In genomic region chr5:109551041-109551765, GRCm38 (mm10) we compare ENCODE assay signal across 9 mouse cellular contexts. TPM values are rescaled to one million over a fixed set of nuclear protein-coding genes. Genes with fewer than 3 reads are reported as not detected.
DNase-seq lines count a peak whose midpoint lies in the region.
"Had no signal": no experiment of that assay in that cellular context is flagged by ENCODE, and none has a peak within 500 bp of the region (broad histone marks: within the 10 kb centered on the region; RNA-seq: fewer than 3 reads in every experiment).

No protein-coding gene starts in this region.

- H3K9me3 ChIP-seq in hindbrain, embryonic 10.5 days, result peaks cover 83% of the 10 kb centered on the region

- H3K36me3 ChIP-seq in hindbrain, embryonic 10.5 days, result peaks cover 32% of the 10 kb centered on the region

- H3K4me3 ChIP-seq in hindbrain, embryonic 10.5 days, result no peak overlapping the region

- WGBS in hindbrain, embryonic 10.5 days, result 90% methylated on average over 25 of the region's 25 CpGs

- H3K27ac ChIP-seq in hindbrain, embryonic 10.5 days, result no peak overlapping the region

- H3K27me3 ChIP-seq in hindbrain, embryonic 10.5 days (ENCODE audit: insufficient read depth, poor library complexity, severe bottlenecking), result no peaks in the 10 kb centered on the region
- H3K27me3 ChIP-seq: megakaryocyte, embryonic 14.5 days had no signal

- DNase-seq in gastrocnemius, postnatal 10 days, result peak; percentile 6
- no peak for DNase-seq in gastrocnemius, postnatal 4 days (ENCODE audit: low spot score in 2 of 2)
- DNase-seq in right cerebral cortex, postnatal 14 days, result peak; percentile 40
- DNase-seq in right cerebral cortex, postnatal 36 days (ENCODE audit: low spot score in 2 of 2), result no peak
- peak; percentile 52 for DNase-seq in cerebellum, adult 9-11 months
- peak; percentile 10 to 37 for DNase-seq in thymus, postnatal 36 days
- no peak for DNase-seq in ovary, adult 18-20 months (ENCODE audit: low spot score)
- DNase-seq in hindbrain, embryonic 10.5 days (ENCODE audit: low spot score), result no peak

- no peaks in the 10 kb centered on the region for H3K4me1 ChIP-seq in hindbrain, embryonic 10.5 days (replicated peaks)

RNA-seq across cellular contexts. Expression of gene Crlf2, which starts 7.6 kb away (rescaled TPM):
- total RNA-seq in gastrocnemius, postnatal 10 days (2021), result 10 to 100 TPM; 10.4 to 13.1 TPM
- total RNA-seq in gastrocnemius, postnatal 4 days (2021), result 10 to 100 TPM; 13.6 to 18.0 TPM
- 4.0 and 6.5 TPM in 2 replicates for polyA plus RNA-seq in hindbrain, embryonic 10.5 days (2016; fragmentation: Nextera tagmentation; extraction: Ambion mirVana)

Comparison
In these comparisons a context has a peak if more than half of its experiments do, and no peak if none do; other contexts are left out.
1. DNase-seq: peak in gastrocnemius, postnatal 10 days (single experiment), right cerebral cortex, postnatal 14 days (single experiment), cerebellum, adult 9-11 months (single experiment) and thymus, postnatal 36 days (2 of 2); none in gastrocnemius, postnatal 4 days (0 of 2), right cerebral cortex, postnatal 36 days (0 of 2), ovary, adult 18-20 months (single experiment) and hindbrain, embryonic 10.5 days (single experiment).